Mouse (Mus musculus) skeletal muscle tissue, postnatal 0 days (tissue): ENCODE measurements around the gene Snph. TPM values are rescaled to one million over a fixed set of nuclear protein-coding genes. Genes with fewer than 3 reads are reported as not detected.

ENCODE experiments used
- polyA plus RNA-seq: library from polyadenylated mRNA; unstranded; fragments of >200 nt; fragmentation: Nextera tagmentation; extraction: Ambion mirVana; gene quantifications from 2 replicates; pipeline ENCODE4 v1.2.1, GENCODE M21; 2015

Snph gene
- 0.18 and 0.49 TPM in 2 replicates for polyA plus RNA-seq

GRCm38 (mm10) chr2:151632159-151632814, at the start of gene Snph:
TSS of gene Snph (minus strand) at chr2:151632593.

GRCm38 (mm10) chr2:151668433-151668832, 36.0 kb upstream of the Snph start, which contains the start of gene Rad21l:
TSS of gene Rad21l (minus strand) at chr2:151668533.

GRCm38 (mm10) chr2:151571873-151572700, 60.3 kb downstream of the Snph start, which contains the start of gene Sdcbp2:
TSS of gene Sdcbp2 (plus strand) at chr2:151572622.

GRCm38 (mm10) chr2:151542323-151543062, 89.9 kb downstream of the Snph start, which contains the start of gene Fkbp1a:
TSS of gene Fkbp1a (plus strand) at chr2:151542483.

Other genes starting within 250 kb of the Snph start
- not detected in 2 replicates for gene 4921509C19Rik, start 156.4 kb downstream of the Snph start, polyA plus RNA-seq
- 137 and 147 TPM in 2 replicates for gene Nsfl1c, start 138.4 kb downstream of the Snph start, polyA plus RNA-seq
- gene Fkbp1a, start 90.1 kb downstream of the Snph start, polyA plus RNA-seq: 321 and 388 TPM in 2 replicates
- gene Sdcbp2, start 60.0 kb downstream of the Snph start, polyA plus RNA-seq: 1.1 and 2.7 TPM in 2 replicates
- gene Rad21l, start 35.9 kb upstream of the Snph start, polyA plus RNA-seq: not detected in 2 replicates
- 1.3 and 1.8 TPM in 2 replicates for gene Tmem74b, start 69.4 kb upstream of the Snph start, polyA plus RNA-seq
- gene Psmf1, start 111.6 kb upstream of the Snph start, polyA plus RNA-seq: 25.6 and 26.6 TPM in 2 replicates
- gene Rspo4, start 210.3 kb upstream of the Snph start, polyA plus RNA-seq: 0.17 and 0.19 TPM in 2 replicates